Mouse (Mus musculus) left cerebral cortex, postnatal 36 days (tissue): ENCODE measurements around the gene Tpcn1. TPM values are rescaled to one million over a fixed set of nuclear protein-coding genes. Genes with fewer than 3 reads are reported as not detected.
A peak's percentile ranks its signal among the peaks of the same experiment; 100 is the strongest.

Source experiments
- DNase-seq, 2 experiments: peaks; one replicate each; pipeline ENCODE4 v3.0.0; 2021 to 2022; ENCODE audit warnings: low spot score in 2 of 2, mixed read lengths in 1 of 2
- intact Hi-C: fragments of 180-260 bp; cut with DNase I; formaldehyde crosslinking; loops from one replicate; pipeline ENCODE4 v1.15.1; 2025
- total RNA-seq, 2 experiments: library from RNA; stranded (reverse); gene quantifications; 2 replicates each; pipeline ENCODE4 v1.2.3; 2021

Tpcn1 gene
- total RNA-seq, 2 experiments from 2014 or later = 32.9 to 36.0 TPM

GRCm38 (mm10) chr5:120586741-120587615 is 1.5 kb downstream of the Tpcn1 start:
- peak in 1 of 2 experiments; percentile 53 for DNase-seq
- intact Hi-C loops = loop anchor here (5.0 kb wide), 1 partner anchor 75 kb away; the partner anchor contains the start of gene Slc8b1

DNA sequence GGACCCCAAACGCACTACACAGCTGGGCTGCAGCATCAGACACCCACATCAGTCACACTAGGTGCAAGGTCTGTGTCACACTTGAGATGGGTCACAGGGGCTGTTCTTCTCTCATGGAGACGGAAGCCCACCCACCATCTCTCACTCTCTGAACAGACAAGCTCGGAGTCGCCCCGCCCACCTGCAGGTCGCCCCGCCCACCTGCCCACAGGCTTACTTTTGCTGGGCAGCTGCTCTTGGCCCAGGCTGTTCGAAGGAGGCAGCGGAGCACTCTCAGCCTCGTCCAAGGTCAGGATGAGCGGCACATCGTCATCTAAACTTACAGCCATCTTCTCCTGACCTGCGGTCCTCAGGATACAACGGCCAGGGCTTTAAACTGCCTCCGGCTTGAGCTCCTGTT is 3.5 kb downstream of the Tpcn1 start:
- intact Hi-C loops = loop anchor here (5.0 kb wide), 1 partner anchor 73 kb away; the partner anchor contains the start of gene Slc8b1

DNA sequence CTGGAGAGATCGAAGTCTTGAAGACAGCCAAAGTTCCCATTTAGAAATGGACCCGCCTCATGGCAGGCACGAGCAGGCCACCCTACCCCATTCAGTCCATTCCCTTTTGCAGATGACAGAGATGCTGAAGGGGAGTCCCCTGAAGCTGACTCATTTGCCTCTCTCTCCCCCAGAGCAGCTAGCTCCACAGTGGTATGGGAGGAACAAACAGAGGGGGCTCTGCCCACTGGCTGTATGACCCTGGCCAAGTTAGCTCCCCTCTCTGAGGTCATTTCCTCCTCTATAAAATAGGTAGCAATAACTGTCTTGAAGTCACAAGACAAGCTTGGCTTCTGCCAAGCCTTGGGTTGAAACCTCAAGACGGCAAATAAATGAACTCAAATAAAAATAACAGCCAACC is 5.0 kb downstream of the Tpcn1 start:
- no peak for DNase-seq
- intact Hi-C loops = no loop called here

More for the DNA sequence above, 3.5 kb downstream of the Tpcn1 start:
- DNase-seq = no peak

DNA sequence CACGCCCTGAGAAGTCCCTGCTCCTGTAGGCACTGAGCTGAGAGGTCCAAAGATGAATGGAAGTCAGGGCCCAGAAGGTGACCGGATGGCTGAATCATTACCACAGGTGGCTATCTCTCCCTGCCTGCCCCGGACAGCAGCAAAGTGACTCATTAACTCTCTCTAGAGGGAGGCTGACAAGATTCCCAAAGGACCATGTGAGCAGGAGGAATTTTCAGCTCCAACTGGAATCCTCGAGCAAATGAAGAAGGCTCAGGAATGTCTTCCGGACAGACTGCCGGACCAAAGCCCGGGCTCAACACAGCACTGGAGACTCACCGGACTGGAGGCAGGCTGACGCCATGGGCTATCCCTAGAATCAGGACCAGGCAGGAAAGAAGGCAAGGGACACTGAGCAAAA is 6.5 kb downstream of the Tpcn1 start:
- no peak for DNase-seq

GRCm38 (mm10) chr5:120579898-120580626 is 8.4 kb downstream of the Tpcn1 start:
- no peak for DNase-seq
- intact Hi-C loops = no loop called here

More for the DNA sequence above, 6.5 kb downstream of the Tpcn1 start:
- intact Hi-C loops = no loop called here

- no peak for DNase-seq
- intact Hi-C loops = no loop called here
Measured at GRCm38 (mm10) chr5:120579211-120579897, 9.1 kb downstream of the Tpcn1 start.

DNA sequence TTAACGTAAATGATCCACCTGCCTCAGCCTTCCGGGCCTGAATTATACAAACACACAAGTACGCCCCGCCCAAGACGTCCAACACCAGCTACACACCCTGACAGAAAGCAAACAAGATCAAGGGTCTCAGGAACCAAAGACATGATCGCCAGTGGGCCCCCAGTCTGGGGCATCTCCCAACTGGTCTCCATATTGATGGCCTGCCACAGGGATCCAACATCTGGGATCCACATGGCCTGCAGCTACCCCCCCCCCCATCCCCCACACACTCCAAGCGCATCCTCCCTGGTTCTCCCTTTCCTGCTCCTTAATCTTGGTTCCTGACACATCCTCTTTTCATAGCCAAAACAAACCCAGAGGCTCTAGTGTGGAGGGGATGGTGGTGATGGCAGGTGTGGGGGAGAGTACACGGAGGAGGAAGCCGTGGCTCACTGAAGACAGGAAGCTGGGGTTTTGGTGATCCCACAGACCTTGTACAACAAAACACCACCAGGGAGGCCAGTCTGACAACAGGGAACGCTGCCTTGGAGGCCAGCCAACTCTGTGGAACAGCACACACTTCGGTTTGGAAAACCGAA is 9.9 kb downstream of the Tpcn1 start:
- DNase-seq = no peak
- intact Hi-C loops = no loop called here

GRCm38 (mm10) chr5:120577935-120578441 is 10.5 kb downstream of the Tpcn1 start:
- intact Hi-C loops = no loop called here
- no peak for DNase-seq

- intact Hi-C loops = no loop called here
- no peak for DNase-seq
Measured at GRCm38 (mm10) chr5:120576781-120577301, 11.6 kb downstream of the Tpcn1 start.

DNA sequence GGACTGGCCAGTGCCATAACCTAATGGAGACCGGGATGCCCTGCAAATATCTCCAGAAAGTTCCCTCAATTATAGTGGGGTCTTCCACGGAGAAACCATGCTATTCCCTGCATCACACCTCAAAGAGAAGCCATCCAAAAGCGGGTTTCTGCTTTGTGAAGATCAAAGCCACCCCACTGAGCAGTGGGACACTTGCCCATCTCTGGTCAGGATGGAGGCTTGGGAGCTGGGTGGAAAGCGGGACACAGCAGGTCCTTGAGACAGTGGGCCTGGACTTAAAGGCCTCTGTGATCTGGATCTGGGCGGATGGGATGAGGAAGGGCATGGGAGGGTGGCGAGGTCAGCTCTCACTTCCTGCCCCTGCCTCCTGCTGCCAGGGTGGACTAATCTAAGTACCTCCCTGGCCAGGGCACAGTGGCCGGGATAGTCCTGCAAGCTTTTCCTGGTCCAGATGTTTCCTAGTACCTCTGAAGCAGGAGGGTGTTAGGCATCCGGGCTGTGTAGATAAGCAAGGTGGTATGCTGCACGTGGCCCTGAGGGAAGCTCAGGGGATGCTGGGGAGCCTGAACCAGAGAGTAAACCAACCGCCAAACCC is 13.9 kb downstream of the Tpcn1 start:
- intact Hi-C loops = no loop called here
- DNase-seq = no peak

GRCm38 (mm10) chr5:120571056-120571740 is 17.3 kb downstream of the Tpcn1 start:
- DNase-seq = no peak
- intact Hi-C loops = no loop called here

- DNase-seq = no peak
- intact Hi-C loops = no loop called here
Measured at GRCm38 (mm10) chr5:120570289-120570897, 18.1 kb downstream of the Tpcn1 start.

- no peak for DNase-seq
- intact Hi-C loops = no loop called here
Measured at GRCm38 (mm10) chr5:120569791-120570190, 18.7 kb downstream of the Tpcn1 start.

- no peak for DNase-seq
- intact Hi-C loops = no loop called here
Measured at GRCm38 (mm10) chr5:120568964-120569363, 19.5 kb downstream of the Tpcn1 start.

GRCm38 (mm10) chr5:120568336-120568768 is 20.1 kb downstream of the Tpcn1 start:
- intact Hi-C loops = no loop called here
- DNase-seq = no peak

- intact Hi-C loops = no loop called here
- no peak for DNase-seq
Measured at GRCm38 (mm10) chr5:120567761-120568211, 20.7 kb downstream of the Tpcn1 start.

GRCm38 (mm10) chr5:120567253-120567701 is 21.2 kb downstream of the Tpcn1 start:
- intact Hi-C loops = no loop called here
- peak in 1 of 2 experiments; percentile 46 for DNase-seq
